Mouse (Mus musculus): ENCODE data around the gene Rnf224. TPM values are rescaled to one million over a fixed set of nuclear protein-coding genes. Genes with fewer than 3 reads are reported as not detected.

Gene Rnf224
- polyA plus RNA-seq, 1 experiment from 2014 or later: 0.69 TPM

- Histone ChIP-seq H3K27me3 (ENCODE audit: insufficient read depth, low read length) (peaks cover 2% of the 10 kb centered on the region; the same call in 1 of the 2 replicates), H3K4me2 (replicated peaks; ENCODE audit: low read depth, low read length) (no peak overlapping the region), H3K9ac (replicated peaks; ENCODE audit: low read length) (no peak overlapping the region), H3K9me3 (ENCODE audit: low read length) (no peaks in the 10 kb centered on the region), H3K4me1 (ENCODE audit: insufficient read depth, low read length) (peaks cover 19% of the 10 kb centered on the region; the same call in 1 of the 2 replicates), H3K36me3 (ENCODE audit: insufficient read depth, low read length) (peaks cover 61% of the 10 kb centered on the region), H3K4me3 (ENCODE audit: low read length) (no peak overlapping the region), H3K27ac (ENCODE audit: low read length) (no peak overlapping the region)
- 91% methylated on average over 2 of the region's 2 CpGs for WGBS
- no peak for ATAC-seq (ENCODE audit: low FRiP score, low TSS enrichment)
Observed at GRCm38 (mm10) chr2:25200631-25201030, 36.0 kb downstream of the Rnf224 start.

- Histone ChIP-seq H3K27me3 (ENCODE audit: insufficient read depth, low read length) (peaks cover 12% of the 10 kb centered on the region), H3K4me2 (replicated peaks; ENCODE audit: low read depth, low read length) (no peak overlapping the region), H3K4me1 (ENCODE audit: insufficient read depth, low read length) (peaks cover 40% of the 10 kb centered on the region), H3K4me3 (ENCODE audit: low read length) (no peak overlapping the region), H3K27ac (ENCODE audit: low read length) (no peak overlapping the region), H3K36me3 (ENCODE audit: insufficient read depth, low read length) (peaks cover 35% of the 10 kb centered on the region), H3K9me3 (ENCODE audit: low read length) (no peaks in the 10 kb centered on the region), H3K9ac (replicated peaks; ENCODE audit: low read length) (no peak overlapping the region)
- no peak for ATAC-seq (ENCODE audit: low FRiP score, low TSS enrichment)
Observed at GRCm38 (mm10) chr2:25197946-25198345, 38.6 kb downstream of the Rnf224 start.

DNA sequence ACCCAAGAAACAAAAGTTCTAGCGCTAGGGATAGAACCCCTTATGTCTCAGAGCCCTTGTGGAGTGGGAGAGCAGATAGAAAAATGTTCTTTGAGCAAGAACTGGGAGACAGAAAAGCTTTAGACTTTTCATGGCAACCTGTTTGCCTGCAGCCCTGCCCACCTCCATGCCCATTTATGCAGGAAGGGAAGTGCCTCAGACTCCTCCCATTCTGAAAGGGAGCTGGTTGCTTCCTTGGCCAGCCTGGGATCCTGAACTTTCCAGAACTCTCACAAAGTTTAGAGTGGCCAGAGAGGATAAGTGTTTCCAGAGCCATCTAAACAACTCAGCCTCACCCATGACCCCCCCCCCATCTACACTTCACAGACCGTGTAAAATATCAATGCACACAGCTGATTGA is 39.4 kb downstream of the Rnf224 start:
- Histone ChIP-seq H3K9ac (replicated peaks; ENCODE audit: low read length) (no peak overlapping the region), H3K4me3 (ENCODE audit: low read length) (peak overlapping the region; percentile 48; the same call in 1 of the 2 replicates)
- no peak for ATAC-seq (ENCODE audit: low FRiP score, low TSS enrichment)

DNA sequence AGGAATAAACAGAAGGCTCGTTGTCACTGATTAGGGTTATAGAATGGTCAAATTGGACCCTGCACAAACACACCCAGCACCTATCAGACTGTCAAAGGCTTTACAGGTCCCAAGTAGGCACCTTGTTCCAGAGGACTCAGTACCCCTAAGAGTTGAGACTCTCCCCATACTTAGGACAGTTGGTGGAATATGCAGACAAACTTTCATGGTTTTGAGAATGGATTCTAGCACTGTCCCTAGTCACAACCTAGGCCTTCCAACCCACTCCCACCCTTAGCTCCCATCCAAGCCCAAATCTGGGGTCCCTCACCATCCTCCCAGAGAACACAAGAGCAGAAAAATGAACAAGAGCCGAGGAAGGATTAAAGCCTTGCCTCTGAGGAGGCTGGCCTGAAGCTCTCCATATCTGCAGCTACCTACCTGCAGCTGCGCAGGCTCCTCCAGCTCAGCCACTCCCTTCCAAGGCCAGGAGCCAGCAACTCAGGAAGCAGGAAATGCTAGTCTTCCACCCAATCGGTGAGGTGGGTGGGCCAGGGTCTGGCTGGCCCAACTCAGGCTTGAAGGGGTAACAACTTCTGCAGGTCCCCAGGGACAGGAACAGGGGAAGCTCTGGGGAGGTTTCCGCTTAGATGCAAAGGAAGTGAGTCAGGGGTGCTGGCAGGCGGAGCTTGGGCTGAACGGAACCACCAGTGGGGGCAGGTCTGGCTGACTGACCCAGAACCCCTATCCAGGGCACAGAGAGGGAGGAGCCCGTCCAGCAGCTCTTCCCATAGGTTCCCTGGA is 40.2 kb downstream of the Rnf224 start, which contains the start of gene Tor4a:
Tor4a (minus strand) TSS at position 715 of the 783 bp plus-strand sequence.
- peak; percentile 79 for ATAC-seq (ENCODE audit: low FRiP score, low TSS enrichment)
- peak within 1 kb of the TSS; percentile 70 for H3K4me2 ChIP-seq (replicated peaks; ENCODE audit: low read depth, low read length)
- peak within 1 kb of the TSS; percentile 88 for H3K27ac ChIP-seq (ENCODE audit: low read length)
- H3K27me3 ChIP-seq (ENCODE audit: insufficient read depth, low read length): peaks cover 12% of the 10 kb centered on the region
- peaks cover 40% of the 10 kb centered on the region for H3K4me1 ChIP-seq (ENCODE audit: insufficient read depth, low read length)
- H3K4me3 ChIP-seq (ENCODE audit: low read length): peak within 1 kb of the TSS; percentile 48
- peaks cover 25% of the 10 kb centered on the region for H3K36me3 ChIP-seq (ENCODE audit: insufficient read depth, low read length)
- H3K9ac ChIP-seq (replicated peaks; ENCODE audit: low read length): peak within 1 kb of the TSS; percentile 58
- no peaks in the 10 kb centered on the region for H3K9me3 ChIP-seq (ENCODE audit: low read length)
- WGBS: 7% methylated on average over 8 of the region's 8 CpGs

More for the DNA sequence above, 39.4 kb downstream of the Rnf224 start:
- Histone ChIP-seq H3K27ac (ENCODE audit: low read length) (peak overlapping the region; percentile 88), H3K4me2 (replicated peaks; ENCODE audit: low read depth, low read length) (peak overlapping the region; percentile 70), H3K36me3 (ENCODE audit: insufficient read depth, low read length) (peaks cover 28% of the 10 kb centered on the region), H3K9me3 (ENCODE audit: low read length) (no peaks in the 10 kb centered on the region), H3K4me1 (ENCODE audit: insufficient read depth, low read length) (peaks cover 40% of the 10 kb centered on the region), H3K27me3 (ENCODE audit: insufficient read depth, low read length) (peaks cover 12% of the 10 kb centered on the region)
- 16% methylated on average over 2 of the region's 2 CpGs for WGBS

- peak overlapping the region; percentile 88 for H3K27ac ChIP-seq (ENCODE audit: low read length)
- H3K9ac ChIP-seq (replicated peaks; ENCODE audit: low read length): peak overlapping the region; percentile 58
- peaks cover 12% of the 10 kb centered on the region for H3K27me3 ChIP-seq (ENCODE audit: insufficient read depth, low read length)
- no peaks in the 10 kb centered on the region for H3K9me3 ChIP-seq (ENCODE audit: low read length)
- WGBS: 20% methylated on average over 55 of the region's 55 CpGs
- H3K4me2 ChIP-seq (replicated peaks; ENCODE audit: low read depth, low read length): peak overlapping the region; percentile 70
- ATAC-seq (ENCODE audit: low FRiP score, low TSS enrichment): peak; percentile 43; the same call in 1 of the 2 replicates
- peak overlapping the region; percentile 48 for H3K4me3 ChIP-seq (ENCODE audit: low read length)
- peaks cover 40% of the 10 kb centered on the region for H3K4me1 ChIP-seq (ENCODE audit: insufficient read depth, low read length)
- H3K36me3 ChIP-seq (ENCODE audit: insufficient read depth, low read length): peaks cover 17% of the 10 kb centered on the region
Observed at GRCm38 (mm10) chr2:25195211-25196156, 41.1 kb downstream of the Rnf224 start.

DNA sequence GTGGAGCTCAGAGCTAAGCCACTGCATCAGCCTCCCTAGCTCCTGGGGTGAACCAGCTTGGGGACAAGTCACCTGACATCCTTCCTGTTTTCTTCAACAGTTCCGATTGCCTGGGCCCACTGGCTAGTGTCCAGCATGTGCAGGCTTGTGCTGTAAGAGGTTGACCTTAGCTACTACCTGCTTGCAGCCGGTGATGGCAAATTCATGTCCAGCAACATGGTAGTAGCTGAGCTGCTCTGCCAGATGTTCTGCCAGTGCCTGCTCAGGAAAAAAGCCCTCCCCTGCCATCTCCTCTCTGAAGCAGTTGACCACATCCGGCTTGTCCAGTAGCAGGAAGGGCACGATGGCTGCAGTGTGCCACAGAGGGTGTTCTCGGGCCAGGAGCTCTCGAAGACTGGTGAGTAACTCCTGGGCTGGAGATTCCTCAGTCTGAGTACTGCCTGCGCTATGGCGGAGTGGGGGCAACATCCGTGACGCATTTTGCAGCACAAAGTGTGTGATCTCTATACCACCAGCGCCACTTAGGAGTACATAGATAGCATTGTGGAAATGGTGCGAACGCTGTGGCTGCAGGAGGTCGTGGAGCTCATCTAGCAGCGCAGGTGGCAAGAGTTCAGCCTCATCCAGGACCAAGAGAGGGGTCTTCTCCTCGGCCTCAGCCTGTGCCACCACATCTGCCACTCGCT is 42.0 kb downstream of the Rnf224 start:
- 79% methylated on average over 17 of the region's 17 CpGs for WGBS
- Histone ChIP-seq H3K9ac (replicated peaks; ENCODE audit: low read length) (peak overlapping the region; percentile 58), H3K36me3 (ENCODE audit: insufficient read depth, low read length) (peaks cover 8% of the 10 kb centered on the region), H3K9me3 (ENCODE audit: low read length) (no peaks in the 10 kb centered on the region), H3K4me2 (replicated peaks; ENCODE audit: low read depth, low read length) (peak overlapping the region; percentile 70), H3K4me3 (ENCODE audit: low read length) (peak overlapping the region; percentile 48), H3K27ac (ENCODE audit: low read length) (0 out of 2 replicates have a peak overlapping the region, but pooled peaks have one; percentile 56), H3K27me3 (ENCODE audit: insufficient read depth, low read length) (peaks cover 12% of the 10 kb centered on the region), H3K4me1 (ENCODE audit: insufficient read depth, low read length) (peaks cover 40% of the 10 kb centered on the region)
- no peak for ATAC-seq (ENCODE audit: low FRiP score, low TSS enrichment)

- Histone ChIP-seq H3K9ac (replicated peaks; ENCODE audit: low read length) (peak overlapping the region; percentile 44; the same call in 1 of the 2 replicates), H3K27ac (ENCODE audit: low read length) (peak overlapping the region; percentile 56), H3K36me3 (ENCODE audit: insufficient read depth, low read length) (peaks cover 3% of the 10 kb centered on the region; the same call in 1 of the 2 replicates), H3K4me1 (ENCODE audit: insufficient read depth, low read length) (peaks cover 38% of the 10 kb centered on the region), H3K27me3 (ENCODE audit: insufficient read depth, low read length) (peaks cover 12% of the 10 kb centered on the region), H3K9me3 (ENCODE audit: low read length) (no peaks in the 10 kb centered on the region), H3K4me3 (ENCODE audit: low read length) (no peak overlapping the region), H3K4me2 (replicated peaks; ENCODE audit: low read depth, low read length) (peak overlapping the region; percentile 70; the same call in 1 of the 2 replicates)
- no peak for ATAC-seq (ENCODE audit: low FRiP score, low TSS enrichment)
- WGBS: 72% methylated on average over 5 of the region's 5 CpGs
Observed at GRCm38 (mm10) chr2:25194006-25194405, 42.6 kb downstream of the Rnf224 start.

DNA sequence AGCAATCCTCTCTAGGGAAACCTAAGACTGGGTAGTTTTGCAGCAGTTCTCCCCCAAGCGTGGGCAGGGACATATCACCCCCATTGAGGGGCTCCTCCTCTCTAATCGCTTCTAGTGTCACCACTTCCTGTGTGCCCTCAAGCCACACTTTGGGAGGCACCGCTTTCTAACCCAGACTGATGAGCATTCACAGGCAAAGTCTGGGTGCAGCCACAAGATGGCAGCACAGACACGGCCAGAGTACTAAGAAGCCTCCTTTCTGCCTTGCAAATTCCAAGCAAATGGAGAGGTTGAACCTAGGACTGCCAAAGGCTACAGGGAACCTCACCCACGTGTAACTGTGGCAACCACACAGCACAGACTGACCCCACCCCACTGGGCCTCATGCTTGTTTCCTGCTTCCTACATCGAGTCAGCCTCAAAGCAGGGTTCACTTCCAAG is 43.2 kb downstream of the Rnf224 start:
- H3K36me3 ChIP-seq (ENCODE audit: insufficient read depth, low read length): no peaks in the 10 kb centered on the region
- ATAC-seq (ENCODE audit: low FRiP score, low TSS enrichment): peak; percentile 81
- WGBS: 0% methylated on average over 6 of the region's 6 CpGs
- H3K4me3 ChIP-seq (ENCODE audit: low read length): no peak overlapping the region
- H3K4me2 ChIP-seq (replicated peaks; ENCODE audit: low read depth, low read length): peak overlapping the region; percentile 70
- H3K27ac ChIP-seq (ENCODE audit: low read length): peak overlapping the region; percentile 56
- peaks cover 36% of the 10 kb centered on the region for H3K4me1 ChIP-seq (ENCODE audit: insufficient read depth, low read length)
- H3K9me3 ChIP-seq (ENCODE audit: low read length): no peaks in the 10 kb centered on the region
- H3K9ac ChIP-seq (replicated peaks; ENCODE audit: low read length): peak overlapping the region; percentile 42; the same call in 1 of the 2 replicates
- H3K27me3 ChIP-seq (ENCODE audit: insufficient read depth, low read length): peaks cover 12% of the 10 kb centered on the region

DNA sequence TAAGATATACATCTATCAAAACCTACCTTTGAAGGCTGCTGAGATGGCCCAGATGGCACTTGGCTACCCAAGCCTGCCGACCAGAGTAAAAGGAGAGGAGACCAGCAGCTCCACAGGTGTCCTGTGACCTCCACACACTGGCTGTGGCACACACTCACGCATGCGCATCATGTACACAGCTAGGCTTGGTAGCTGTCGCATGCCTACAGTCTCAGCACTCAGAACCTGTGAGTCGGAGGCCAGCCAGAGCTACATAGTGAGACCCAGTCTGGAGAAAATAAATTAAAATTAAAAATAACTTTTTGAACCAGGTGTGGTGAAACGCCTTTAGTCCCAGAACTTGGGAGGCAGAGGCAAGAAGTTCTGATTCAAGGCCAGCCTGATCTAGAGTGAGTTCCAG is 48.7 kb downstream of the Rnf224 start:
- H3K9me3 ChIP-seq (ENCODE audit: low read length): no peaks in the 10 kb centered on the region
- H3K27me3 ChIP-seq (ENCODE audit: insufficient read depth, low read length): peaks cover 11% of the 10 kb centered on the region; the same call in 1 of the 2 replicates
- H3K4me1 ChIP-seq (ENCODE audit: insufficient read depth, low read length): peaks cover 26% of the 10 kb centered on the region
- no peak overlapping the region for H3K27ac ChIP-seq (ENCODE audit: low read length)
- peaks cover 2% of the 10 kb centered on the region; the same call in 1 of the 2 replicates for H3K36me3 ChIP-seq (ENCODE audit: insufficient read depth, low read length)
- ATAC-seq (ENCODE audit: low FRiP score, low TSS enrichment): no peak
- H3K9ac ChIP-seq (replicated peaks; ENCODE audit: low read length): no peak overlapping the region
- no peak overlapping the region for H3K4me3 ChIP-seq (ENCODE audit: low read length)
- no peak overlapping the region for H3K4me2 ChIP-seq (replicated peaks; ENCODE audit: low read depth, low read length)
- 82% methylated on average over 6 of the region's 6 CpGs for WGBS

Data from kidney, embryonic 16.5 days (tissue).